Mouse (Mus musculus) stomach, postnatal 0 days (tissue): ENCODE results near the gene Stat6.
A peak's percentile ranks its signal among the peaks of the same experiment; 100 is the strongest.

Experiments used
- CTCF ChIP-seq: IDR thresholded peaks from 2 replicates; pipeline ENCODE4 v1.5.1; 2016; ENCODE audit warnings: antibody characterized with exemption, low read depth, mild to moderate bottlenecking, moderate library complexity
- EP300 ChIP-seq: optimal IDR thresholded peaks from 2 replicates; pipeline ENCODE3; 2016; ENCODE audit warnings: antibody characterized with exemption

DNA sequence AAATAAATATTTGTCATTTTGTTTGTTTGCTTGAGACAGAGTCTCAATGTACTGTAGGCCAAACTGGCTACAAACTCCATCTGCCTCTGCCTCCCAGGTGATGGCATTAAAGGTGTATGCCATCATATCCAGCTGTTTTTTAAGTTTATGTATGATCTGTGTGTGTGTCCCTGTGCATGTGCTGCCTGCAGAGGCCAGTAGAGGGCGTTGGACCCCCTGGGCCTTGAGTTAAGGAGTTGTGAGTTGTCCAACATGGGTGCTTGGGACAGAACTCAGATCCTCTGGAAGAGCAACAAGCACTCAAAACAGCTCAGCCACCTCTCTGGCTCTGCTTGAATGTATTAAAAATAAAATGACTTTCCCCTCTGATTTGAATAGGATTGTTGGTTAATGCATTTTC, 48.3 kb downstream of the Stat6 start:
- TF ChIP-seq CTCF (peak; percentile 35), EP300 (no peak)
